Mouse (Mus musculus) liver, postnatal 0 days (tissue): Measurements from ENCODE around the gene Klb.

Experiments used
- CTCF ChIP-seq: sonication (generic); IDR thresholded peaks from 2 replicates; pipeline ENCODE4 v1.5.1; 2016; ENCODE audit warnings: antibody characterized with exemption, low read depth
- EP300 ChIP-seq: IDR thresholded peaks from 2 replicates; pipeline ENCODE4 v1.6.1; 2016; ENCODE audit warnings: antibody characterized with exemption, low read depth, mild to moderate bottlenecking

DNA sequence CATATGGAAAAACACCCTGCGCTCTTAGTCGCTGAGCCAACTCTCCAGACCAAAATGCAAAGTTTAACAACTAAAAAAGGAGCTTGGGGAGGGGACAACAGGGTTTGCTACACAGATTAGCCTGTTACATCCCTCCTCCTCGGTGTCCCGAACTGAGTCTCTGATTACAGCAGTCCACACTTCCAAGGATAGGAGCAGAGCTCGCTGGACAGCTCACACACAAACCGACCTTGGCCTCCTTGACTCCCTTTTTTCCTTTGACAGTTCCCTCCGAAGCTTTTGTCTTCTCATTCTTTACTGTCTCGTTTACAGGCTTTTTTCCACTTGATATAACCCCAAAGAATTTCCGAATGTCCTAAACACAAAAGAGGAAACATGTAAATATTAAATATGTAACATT lies 28.9 kb upstream of the Klb start:
- no peak for TF ChIP-seq CTCF
- TF ChIP-seq EP300, result no peak
